Mouse (Mus musculus): ENCODE results near the gene Tmub1.

Tmub1 gene

GRCm38 (mm10) chr5:24453985-24454303 is 6.3 kb upstream of the Tmub1 start:
- DNase-seq (ENCODE audit: low spot score in 2 of 2) = no peak

- DNase-seq (ENCODE audit: low spot score in 2 of 2) = no peak
Observed at GRCm38 (mm10) chr5:24453283-24453984, 5.8 kb upstream of the Tmub1 start.

- DNase-seq (ENCODE audit: low spot score in 2 of 2) = no peak
Observed at GRCm38 (mm10) chr5:24452691-24453233, 5.1 kb upstream of the Tmub1 start.

- DNase-seq (ENCODE audit: low spot score in 2 of 2) = no peak
Observed at GRCm38 (mm10) chr5:24452030-24452690, 4.5 kb upstream of the Tmub1 start, which contains the start of gene Agap3. Gene Agap3 (plus strand): TSS chr5:24452177.

- peak; percentile 81 to 87 for DNase-seq (ENCODE audit: low spot score in 2 of 2)
Observed at GRCm38 (mm10) chr5:24451264-24452029, 3.8 kb upstream of the Tmub1 start.

- no peak for DNase-seq (ENCODE audit: low spot score in 2 of 2)
Observed at GRCm38 (mm10) chr5:24446630-24447029, 1.0 kb downstream of the Tmub1 start.

- no peak for DNase-seq (ENCODE audit: low spot score in 2 of 2)
Observed at GRCm38 (mm10) chr5:24445428-24446080, 2.1 kb downstream of the Tmub1 start.

- DNase-seq (ENCODE audit: low spot score in 2 of 2) = peak; percentile 87 to 92
Observed at GRCm38 (mm10) chr5:24444746-24445427, 2.8 kb downstream of the Tmub1 start, which contains the start of gene Fastk. Gene Fastk (minus strand): TSS chr5:24445287.

GRCm38 (mm10) chr5:24443927-24444326 is 3.7 kb downstream of the Tmub1 start:
- no peak for DNase-seq (ENCODE audit: low spot score in 2 of 2)

- no peak for DNase-seq (ENCODE audit: low spot score in 2 of 2)
Observed at GRCm38 (mm10) chr5:24443204-24443603, 4.5 kb downstream of the Tmub1 start.

GRCm38 (mm10) chr5:24442029-24442428 is 5.6 kb downstream of the Tmub1 start:
- DNase-seq (ENCODE audit: low spot score in 2 of 2) = no peak

- no peak for DNase-seq (ENCODE audit: low spot score in 2 of 2)
Observed at GRCm38 (mm10) chr5:24441187-24441586, 6.5 kb downstream of the Tmub1 start.

GRCm38 (mm10) chr5:24433993-24434392 is 13.7 kb downstream of the Tmub1 start:
- no peak for DNase-seq (ENCODE audit: low spot score in 2 of 2)

GRCm38 (mm10) chr5:24428596-24428995 is 19.1 kb downstream of the Tmub1 start:
- no peak for DNase-seq (ENCODE audit: low spot score in 2 of 2)

- no peak for DNase-seq (ENCODE audit: low spot score in 2 of 2)
Observed at GRCm38 (mm10) chr5:24427981-24428402, 19.7 kb downstream of the Tmub1 start.

- no peak for DNase-seq (ENCODE audit: low spot score in 2 of 2)
Observed at GRCm38 (mm10) chr5:24427285-24427633, 20.4 kb downstream of the Tmub1 start.

GRCm38 (mm10) chr5:24426556-24427284 is 20.9 kb downstream of the Tmub1 start:
- DNase-seq (ENCODE audit: low spot score in 2 of 2) = no peak

GRCm38 (mm10) chr5:24426037-24426432 is 21.6 kb downstream of the Tmub1 start:
- no peak for DNase-seq (ENCODE audit: low spot score in 2 of 2)

GRCm38 (mm10) chr5:24425421-24426036 is 22.1 kb downstream of the Tmub1 start:
- no peak for DNase-seq (ENCODE audit: low spot score in 2 of 2)

GRCm38 (mm10) chr5:24424861-24425411 is 22.7 kb downstream of the Tmub1 start:
- DNase-seq (ENCODE audit: low spot score in 2 of 2) = peak; percentile 77 to 84
